Mouse (Mus musculus): Measurements from ENCODE around the gene Catsperd. TPM values are rescaled to one million over a fixed set of nuclear protein-coding genes. Genes with fewer than 3 reads are reported as not detected.

Catsperd gene
- total RNA-seq (2021) = under 1 TPM; 0.48 to 0.86 TPM
- long read RNA-seq, experiment 1, partial matches to known transcripts = 1 of 2 reads
- long read RNA-seq, experiment 1, other reads (novel, unspliced or antisense) = 1 of 2 reads
- long read RNA-seq, experiment 2, partial matches to known transcripts = 1 of 2 reads
- long read RNA-seq, experiment 2, other reads (novel, unspliced or antisense) = 1 of 2 reads

- DNase-seq (ENCODE audit: low spot score in 2 of 2) = no peak
Measured at GRCm38 (mm10) chr17:56627530-56628277, at the start of gene Catsperd. TSS of gene Catsperd (plus strand) at chr17:56628143.

- DNase-seq (ENCODE audit: low spot score in 2 of 2) = no peak
Measured at GRCm38 (mm10) chr17:56583071-56583470, 44.9 kb upstream of the Catsperd start.

- DNase-seq (ENCODE audit: low spot score in 2 of 2) = peak; percentile 29 to 49
Measured at GRCm38 (mm10) chr17:56583611-56584256, 44.2 kb upstream of the Catsperd start.

GRCm38 (mm10) chr17:56584257-56585130 is 43.4 kb upstream of the Catsperd start, which contains the start of the genes Safb2 and Safb:
TSS of gene Safb2 (minus strand) at chr17:56584585.
TSS of gene Safb (plus strand) at chr17:56584825.
- DNase-seq (ENCODE audit: low spot score in 2 of 2) = peak; percentile 99 to 100

GRCm38 (mm10) chr17:56585171-56585821 is 42.6 kb upstream of the Catsperd start:
- DNase-seq (ENCODE audit: low spot score in 2 of 2) = no peak

GRCm38 (mm10) chr17:56587773-56588172 is 40.2 kb upstream of the Catsperd start:
- DNase-seq (ENCODE audit: low spot score in 2 of 2) = no peak

GRCm38 (mm10) chr17:56588921-56589320 is 39.0 kb upstream of the Catsperd start:
- no peak for DNase-seq (ENCODE audit: low spot score in 2 of 2)

- DNase-seq (ENCODE audit: low spot score in 2 of 2) = no peak
Measured at GRCm38 (mm10) chr17:56592553-56592952, 35.4 kb upstream of the Catsperd start.

- no peak for DNase-seq (ENCODE audit: low spot score in 2 of 2)
Measured at GRCm38 (mm10) chr17:56593527-56594271, 34.2 kb upstream of the Catsperd start.

GRCm38 (mm10) chr17:56603186-56604069 is 24.5 kb upstream of the Catsperd start:
- DNase-seq (ENCODE audit: low spot score in 2 of 2) = no peak

- no peak for DNase-seq (ENCODE audit: low spot score in 2 of 2)
Measured at GRCm38 (mm10) chr17:56604070-56604380, 23.9 kb upstream of the Catsperd start.

- no peak for DNase-seq (ENCODE audit: low spot score in 2 of 2)
Measured at GRCm38 (mm10) chr17:56604422-56604821, 23.5 kb upstream of the Catsperd start.

GRCm38 (mm10) chr17:56605431-56605830 is 22.5 kb upstream of the Catsperd start:
- DNase-seq (ENCODE audit: low spot score in 2 of 2) = no peak

- no peak for DNase-seq (ENCODE audit: low spot score in 2 of 2)
Measured at GRCm38 (mm10) chr17:56607521-56608062, 20.4 kb upstream of the Catsperd start.

GRCm38 (mm10) chr17:56608699-56609098 is 19.2 kb upstream of the Catsperd start:
- no peak for DNase-seq (ENCODE audit: low spot score in 2 of 2)

GRCm38 (mm10) chr17:56609452-56610171 is 18.3 kb upstream of the Catsperd start, which contains the start of gene 2410015M20Rik:
TSS of gene 2410015M20Rik (minus strand) at chr17:56609771.
- DNase-seq (ENCODE audit: low spot score in 2 of 2) = peak; percentile 96 to 98

- DNase-seq (ENCODE audit: low spot score in 2 of 2) = no peak
Measured at GRCm38 (mm10) chr17:56611323-56611722, 16.6 kb upstream of the Catsperd start.
